ENCODE assay signal across 14 mouse cellular contexts in genomic region chr2:181795641-181796130, GRCm38 (mm10). TPM values are rescaled to one million over a fixed set of nuclear protein-coding genes. Genes with fewer than 3 reads are reported as not detected.
DNase-seq lines count a peak whose midpoint lies in the region; ATAC-seq and TF ChIP-seq lines count a peak whose summit lies in the region.
"Had no signal": no experiment of that assay in that cellular context is flagged by ENCODE, and none has a peak within 500 bp of the region (broad histone marks: within the 10 kb centered on the region; RNA-seq: fewer than 3 reads in every experiment).

No protein-coding gene starts in this region.

- H3K27ac ChIP-seq in stomach, embryonic 14.5 days (ENCODE audit: low read length): no peak overlapping the region
- H3K27ac ChIP-seq in stomach, postnatal 0 days (replicated peaks): no peak overlapping the region
- H3K27ac ChIP-seq: intestine, embryonic 15.5 days; lung, embryonic 15.5 days had no signal

- H3K4me2 ChIP-seq in stomach, embryonic 14.5 days (replicated peaks; ENCODE audit: low read depth, low read length): no peak overlapping the region
- H3K4me2 ChIP-seq in stomach, postnatal 0 days (replicated peaks; ENCODE audit: low read depth): no peak overlapping the region
- H3K4me2 ChIP-seq: intestine, embryonic 15.5 days; lung, embryonic 15.5 days had no signal

- no peaks in the 10 kb centered on the region for H3K4me1 ChIP-seq in stomach, embryonic 14.5 days (ENCODE audit: control insufficient read depth, insufficient read depth, low read length)
- H3K4me1 ChIP-seq in stomach, postnatal 0 days (replicated peaks; ENCODE audit: control insufficient read depth, insufficient read depth): no peaks in the 10 kb centered on the region
- H3K4me1 ChIP-seq: intestine, embryonic 15.5 days; lung, embryonic 15.5 days had no signal

- no peak for TF ChIP-seq EP300 in stomach, postnatal 0 days (optimal IDR thresholded peaks at IDR 0.05)

- DNase-seq in cerebellum, adult 11 months: no peak
- DNase-seq in layer of hippocampus, adult 11-12 months (ENCODE audit: low spot score): peak; percentile 12
- DNase-seq in layer of hippocampus, adult 18-20 months (ENCODE audit: low spot score in 2 of 2): no peak
- no peak for DNase-seq in stomach, postnatal 0 days (ENCODE audit: low spot score)
- DNase-seq in right cerebral cortex, postnatal 4 days: peak; percentile 11
- no peak for DNase-seq in natural killer cell, adult 2 months (ENCODE audit: low spot score in 2 of 2)
- DNase-seq: adrenal gland, postnatal 14 days; gastrocnemius, postnatal 10 days; kidney, postnatal 36 days; thymus, postnatal 14 days had no signal

- no peaks in the 10 kb centered on the region for H3K27me3 ChIP-seq in stomach, embryonic 14.5 days (ENCODE audit: control insufficient read depth, insufficient read depth, low read length)
- no peaks in the 10 kb centered on the region for H3K27me3 ChIP-seq in stomach, postnatal 0 days (ENCODE audit: control insufficient read depth, insufficient read depth, low read length)
- H3K27me3 ChIP-seq: intestine, embryonic 15.5 days; lung, embryonic 15.5 days had no signal

- H3K9me3 ChIP-seq in stomach, embryonic 14.5 days (ENCODE audit: control insufficient read depth, low read depth, low read length): no peaks in the 10 kb centered on the region
- H3K9me3 ChIP-seq in stomach, postnatal 0 days (ENCODE audit: control insufficient read depth, low read length): no peaks in the 10 kb centered on the region
- H3K9me3 ChIP-seq: intestine, embryonic 15.5 days; lung, embryonic 15.5 days had no signal

- H3K9ac ChIP-seq in stomach, embryonic 14.5 days (replicated peaks; ENCODE audit: low read depth, low read length): no peak overlapping the region
- H3K9ac ChIP-seq in stomach, postnatal 0 days (ENCODE audit: low read length): no peak overlapping the region
- H3K9ac ChIP-seq: intestine, embryonic 15.5 days; lung, embryonic 15.5 days had no signal

- no peak overlapping the region for H3K4me3 ChIP-seq in stomach, embryonic 14.5 days (ENCODE audit: low read depth, low read length)
- no peak overlapping the region for H3K4me3 ChIP-seq in stomach, postnatal 0 days (ENCODE audit: low read depth, low read length)
- H3K4me3 ChIP-seq: intestine, embryonic 15.5 days; lung, embryonic 15.5 days had no signal

- no peaks in the 10 kb centered on the region for H3K36me3 ChIP-seq in stomach, embryonic 14.5 days (ENCODE audit: control insufficient read depth, insufficient read depth, low read length)
- H3K36me3 ChIP-seq in stomach, postnatal 0 days (ENCODE audit: control insufficient read depth, insufficient read depth, low read length): no peaks in the 10 kb centered on the region
- H3K36me3 ChIP-seq: intestine, embryonic 15.5 days; lung, embryonic 15.5 days had no signal

- 59% methylated on average over 3 of the region's 3 CpGs for WGBS in stomach, embryonic 14.5 days
- 61% methylated on average over 3 of the region's 3 CpGs for WGBS in stomach, postnatal 0 days

- 0 out of 2 replicates have a peak, but pooled peaks have one; percentile 27 for ATAC-seq in cerebellum, adult (ENCODE audit: insufficient number of reproducible peaks, low FRiP score, low TSS enrichment)
- peak; percentile 46; the same call in 1 of the 2 replicates for ATAC-seq in stomach, embryonic 14.5 days (ENCODE audit: insufficient number of reproducible peaks, insufficient read depth, low FRiP score, low read depth)
- no peak for ATAC-seq in stomach, postnatal 0 days (ENCODE audit: low FRiP score, low TSS enrichment)
- ATAC-seq: intestine, embryonic 15.5 days had no signal

- TF ChIP-seq CTCF in stomach, postnatal 0 days (IDR thresholded peaks at IDR 0.05; ENCODE audit: low read depth): no peak

RNA-seq across cellular contexts. Expression of gene Myt1, which starts 32.6 kb away (rescaled TPM):
- 10 to 100 TPM; 26.0 to 28.5 TPM for total RNA-seq in layer of hippocampus, adult 18-20 months (2021)
- 3.0 and 3.5 TPM in 2 replicates for polyA plus RNA-seq in stomach, embryonic 14.5 days (2014; fragmentation: Nextera tagmentation; extraction: Ambion mirVana)
- polyA plus RNA-seq in stomach, postnatal 0 days (2015; fragmentation: Nextera tagmentation; extraction: Ambion mirVana): 0.29 and 0.40 TPM in 2 replicates

RNA-seq across cellular contexts. Expression of gene Pcmtd2, which starts 42.0 kb away (rescaled TPM):
- 10 to 100 TPM; 86.1 to 89.1 TPM for total RNA-seq in layer of hippocampus, adult 18-20 months (2021)
- 25.4 and 30.5 TPM in 2 replicates for polyA plus RNA-seq in stomach, embryonic 14.5 days (2014; fragmentation: Nextera tagmentation; extraction: Ambion mirVana)
- 16.4 and 18.6 TPM in 2 replicates for polyA plus RNA-seq in stomach, postnatal 0 days (2015; fragmentation: Nextera tagmentation; extraction: Ambion mirVana)

Comparison
In these comparisons a context has a peak if more than half of its experiments do, and no peak if none do; other contexts are left out.
1. DNase-seq: peak in layer of hippocampus, adult 11-12 months (single experiment) and right cerebral cortex, postnatal 4 days (single experiment); none in cerebellum, adult 11 months (single experiment), layer of hippocampus, adult 18-20 months (0 of 2), stomach, postnatal 0 days (single experiment) and natural killer cell, adult 2 months (0 of 2).